Comparison of ENCODE assay signal across 15 mouse cellular contexts in genomic region chr11:44949140-44949539, GRCm38 (mm10).
A peak's percentile ranks its signal among the peaks of the same experiment; 100 is the strongest.
DNase-seq lines count a peak whose midpoint lies in the region.
"Had no signal": no experiment of that assay in that cellular context is flagged by ENCODE, and none has a peak within 500 bp of the region (broad histone marks: within the 10 kb centered on the region; RNA-seq: fewer than 3 reads in every experiment).

No protein-coding gene starts in this region.

- peak; percentile 46 to 55 for DNase-seq in spleen, postnatal 36 days (ENCODE audit: low spot score in 2 of 2)
- DNase-seq in spleen, postnatal 10 days (ENCODE audit: low spot score in 2 of 2) = no peak
- DNase-seq in B cell, adult 2 months = peak; percentile 35 to 53
- peak; percentile 29 for DNase-seq in Muller cell, postnatal 12 days (ENCODE audit: inconsistent ontology term)
- no peak for DNase-seq in kidney, postnatal 36 days
- no peak for DNase-seq in heart, postnatal 36 days
- DNase-seq: adrenal gland, postnatal 10 days; cerebellum, adult 8-10 months; cerebellum, postnatal 25 days; kidney, adult 9 months; kidney, postnatal 10 days; lung, embryonic 14.5 days; lung, postnatal 14 days; right cerebral cortex, adult 18-20 months; spleen, adult 18-20 months had no signal

- intact Hi-C loops in heart, postnatal 36 days (cut with DNase I) = loop anchor here (5.0 kb wide), 1 partner anchor 38 kb away; no protein-coding TSS in a partner anchor

Comparison
In these comparisons a context has a peak if more than half of its experiments do, and no peak if none do; other contexts are left out.
1. DNase-seq: peak in spleen, postnatal 36 days (2 of 2), B cell, adult 2 months (2 of 2) and Muller cell, postnatal 12 days (single experiment); none in spleen, postnatal 10 days (0 of 2), kidney, postnatal 36 days (0 of 2) and heart, postnatal 36 days (0 of 2).